Mouse (Mus musculus) intestine, embryonic 14.5 days (tissue): ENCODE measurements around the gene Lmntd2. TPM values are rescaled to one million over a fixed set of nuclear protein-coding genes. Genes with fewer than 3 reads are reported as not detected.

Source experiments
- ATAC-seq: fragments of 200-750 bp; cut with Nextera tagmentation; replicated peaks from 2 replicates; pipeline ENCODE4 v1.8.0; 2017; ENCODE audit warnings: low read depth, moderate number of reproducible peaks, moderate TSS enrichment, moderate library complexity; ENCODE audit not compliant: low FRiP score, low TSS enrichment
- DNase-seq: peaks from one replicate; pipeline ENCODE4 v3.0.0-alpha.2; 2018; ENCODE audit warnings: low spot score
- H3K27ac ChIP-seq: fragments of 300-500 bp; sonication (generic); 2 replicates; pipeline ENCODE4 v1.5.1; 2014; ENCODE audit warnings: low read depth, mild to moderate bottlenecking, control low read depth
- H3K27me3 ChIP-seq: fragments of 300-500 bp; sonication (generic); replicated peaks from 2 replicates; pipeline ENCODE4 v1.6.1; 2014; ENCODE audit warnings: low read length, control low read depth; ENCODE audit not compliant: control insufficient read depth, insufficient read depth
- H3K36me3 ChIP-seq: fragments of 300-500 bp; sonication (generic); 2 replicates; pipeline ENCODE4 v1.6.1; 2014; ENCODE audit warnings: low read length, control low read depth; ENCODE audit not compliant: control insufficient read depth, insufficient read depth
- H3K4me1 ChIP-seq: fragments of 300-500 bp; sonication (generic); replicated peaks from 2 replicates; pipeline ENCODE4 v1.6.1; 2014; ENCODE audit warnings: low read length, control low read depth, mixed read lengths; ENCODE audit not compliant: control insufficient read depth, insufficient read depth
- H3K4me2 ChIP-seq: fragments of 300-500 bp; sonication (generic); 2 replicates; pipeline ENCODE4 v1.6.1; 2014; ENCODE audit warnings: low read length
- H3K4me3 ChIP-seq: fragments of 300-500 bp; sonication (generic); 2 replicates; pipeline ENCODE4 v1.5.1; 2014; ENCODE audit warnings: low read depth, low read length, control low read depth, mixed read lengths
- H3K9ac ChIP-seq: fragments of 300-500 bp; sonication (generic); 2 replicates; pipeline ENCODE4 v1.6.1; 2014; ENCODE audit warnings: mild to moderate bottlenecking, low read length
- H3K9me3 ChIP-seq: fragments of 300-500 bp; sonication (generic); 2 replicates; pipeline ENCODE4 v1.6.1; 2016; ENCODE audit warnings: low read length, control low read depth; ENCODE audit not compliant: control insufficient read depth
- WGBS: fragments of 180-500 bp; shearing (Covaris S2); extraction: QIAGEN DNeasy Blood & Tissue Kit; methylation state at CpG from one replicate; pipeline ENCODE4 v1.1.7; 2014; 5-methylcytosine and 5-hydroxymethylcytosine counted together
- microRNA counts: library from miRNA; unstranded; fragments of <30 nt; microRNA quantifications from one replicate; lab custom pipeline; 2016
- microRNA-seq: library from miRNA; unstranded; fragments of <30 nt; microRNA quantifications from one replicate; pipeline ENCODE4, GENCODE M21; 2016
- polyA plus RNA-seq: library from polyadenylated mRNA; unstranded; fragments of >200 nt; fragmentation: Nextera tagmentation; extraction: Ambion mirVana; gene quantifications from 2 replicates; pipeline ENCODE4 v1.2.1, GENCODE M21; 2014

The Lmntd2 gene
- polyA plus RNA-seq, 1 experiment from 2014 or later, result 2.8 TPM

DNA sequence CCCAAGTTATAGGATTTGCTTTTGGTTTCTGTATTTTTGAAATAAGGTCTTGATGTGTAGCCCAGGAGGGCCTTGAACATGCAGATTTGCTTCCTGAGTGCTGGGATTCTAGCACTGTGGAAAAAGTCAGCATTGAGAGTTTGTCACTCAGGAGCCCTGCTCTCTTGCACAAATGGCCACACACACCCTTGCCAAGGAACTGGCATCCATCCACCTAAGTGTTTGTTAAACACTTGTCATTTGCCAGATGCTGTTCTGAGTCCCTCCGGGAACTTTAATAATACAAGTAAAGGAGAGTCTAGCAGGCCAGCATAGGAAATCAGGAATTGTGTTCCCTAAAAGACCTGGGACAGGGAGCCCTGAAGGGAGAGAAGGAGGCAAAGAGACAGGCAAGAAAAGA, 44.6 kb downstream of the Lmntd2 start:
- Histone ChIP-seq H3K36me3 (0 out of 2 replicates have a peak, but pooled peaks cover 11% of the 10 kb centered on the region), H3K4me3 (no peak overlapping the region), H3K27ac (peak overlapping the region; percentile 68), H3K9ac (no peak overlapping the region), H3K4me1 (peaks cover 27% of the 10 kb centered on the region), H3K4me2 (no peak overlapping the region), H3K27me3 (no peaks in the 10 kb centered on the region), H3K9me3 (no peaks in the 10 kb centered on the region)
- ATAC-seq (no peak), DNase-seq (no peak)
- WGBS, result 35% methylated on average over 1 of the region's 1 CpGs

GRCm38 (mm10) chr7:141168518-141168953, 45.3 kb downstream of the Lmntd2 start:
- H3K9ac ChIP-seq, result peak overlapping the region; percentile 72
- peaks cover 27% of the 10 kb centered on the region for H3K4me1 ChIP-seq

DNA sequence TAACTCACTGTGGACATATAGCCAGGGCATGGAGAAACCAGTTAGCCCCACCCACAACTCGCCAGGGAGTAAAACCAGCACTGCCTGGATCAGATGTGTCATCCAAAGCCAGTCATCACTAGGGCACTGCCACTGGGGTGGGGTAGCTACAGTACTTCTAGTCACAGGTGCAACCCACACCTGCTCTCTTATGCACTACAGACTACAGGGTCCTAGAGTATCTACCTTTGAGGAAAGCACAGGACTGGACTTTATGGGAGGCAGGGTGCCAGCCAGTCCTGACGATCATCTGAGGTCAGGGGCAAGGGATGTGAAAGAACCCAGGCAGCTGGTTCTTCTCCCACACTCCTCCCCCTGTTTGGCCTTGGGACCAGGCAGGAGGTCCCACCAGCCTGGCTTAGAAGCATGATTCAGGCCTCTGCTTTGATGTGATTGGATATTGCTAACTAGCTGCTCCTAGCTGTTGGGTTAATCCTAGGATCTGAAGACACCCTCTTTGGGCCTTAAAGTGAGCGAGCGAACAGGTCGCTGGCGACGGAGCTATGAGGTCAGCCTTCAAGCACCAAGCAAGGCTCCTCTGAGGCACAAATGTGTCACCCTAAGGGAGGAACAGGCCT, 45.9 kb downstream of the Lmntd2 start:
- Histone ChIP-seq H3K9ac (peak overlapping the region; percentile 72), H3K4me3 (peak overlapping the region; percentile 49), H3K4me1 (peaks cover 21% of the 10 kb centered on the region), H3K4me2 (peak overlapping the region; percentile 66), H3K27me3 (no peaks in the 10 kb centered on the region), H3K36me3 (peaks cover 24% of the 10 kb centered on the region), H3K27ac (peak overlapping the region; percentile 68; the same call in 1 of the 2 replicates), H3K9me3 (no peaks in the 10 kb centered on the region)
- DNase-seq, result peak; percentile 55
- no peak; the same call in 1 of the 2 replicates for ATAC-seq
- WGBS, result 17% methylated on average over 7 of the region's 7 CpGs

More at GRCm38 (mm10) chr7:141168518-141168953, 45.3 kb downstream of the Lmntd2 start:
- 2% methylated on average over 22 of the region's 22 CpGs for WGBS
- Histone ChIP-seq H3K27me3 (no peaks in the 10 kb centered on the region), H3K36me3 (peaks cover 19% of the 10 kb centered on the region), H3K4me2 (peak overlapping the region; percentile 66), H3K9me3 (no peaks in the 10 kb centered on the region), H3K27ac (peak overlapping the region; percentile 68), H3K4me3 (peak overlapping the region; percentile 49)
- DNase-seq (peak; percentile 76), ATAC-seq (peak; percentile 22)

GRCm38 (mm10) chr7:141164850-141165249, 49.0 kb downstream of the Lmntd2 start:
- peaks cover 56% of the 10 kb centered on the region for H3K36me3 ChIP-seq
- no peak for DNase-seq
- no peak; the same call in 1 of the 2 replicates for ATAC-seq
- no peaks in the 10 kb centered on the region for H3K9me3 ChIP-seq
- no peaks in the 10 kb centered on the region for H3K27me3 ChIP-seq
- H3K4me3 ChIP-seq, result no peak overlapping the region
- H3K27ac ChIP-seq, result no peak overlapping the region
- no peak overlapping the region for H3K9ac ChIP-seq
- peaks cover 16% of the 10 kb centered on the region for H3K4me1 ChIP-seq
- H3K4me2 ChIP-seq, result no peak overlapping the region
- 74% methylated on average over 6 of the region's 6 CpGs for WGBS

GRCm38 (mm10) chr7:141164397-141164796, 49.5 kb downstream of the Lmntd2 start:
- no peak overlapping the region for H3K27ac ChIP-seq
- H3K36me3 ChIP-seq, result peaks cover 60% of the 10 kb centered on the region
- H3K9me3 ChIP-seq, result no peaks in the 10 kb centered on the region
- no peak overlapping the region for H3K4me2 ChIP-seq
- ATAC-seq (no peak), DNase-seq (no peak)
- peaks cover 13% of the 10 kb centered on the region for H3K4me1 ChIP-seq
- 91% methylated on average over 7 of the region's 7 CpGs for WGBS
- no peak overlapping the region for H3K4me3 ChIP-seq
- no peak overlapping the region for H3K9ac ChIP-seq
- H3K27me3 ChIP-seq, result no peaks in the 10 kb centered on the region

MicroRNA genes within 50 kb of the gene (microRNA counts, 519-probe panel; counts per million panel counts)
- 4,367 counts per million, percentile 70 among the panel's probes with 10 or more counts for microRNA mmu-miR-210 (lab: Ali Mortazavi, UCI)

Small RNAs within 50 kb of the gene (microRNA-seq; reads per million reads assigned to microRNA genes)
- 846 reads per million, percentile 77 among the genes with 10 or more reads in this experiment for gene Mir210

Other genes starting within 250 kb of the Lmntd2 start
- 198 and 221 TPM in 2 replicates for gene Ifitm1, start 246.9 kb downstream of the Lmntd2 start, polyA plus RNA-seq
- gene Ifitm3, start 203.3 kb downstream of the Lmntd2 start, polyA plus RNA-seq, result 295 and 303 TPM in 2 replicates
- gene Ifitm6, start 196.2 kb downstream of the Lmntd2 start, polyA plus RNA-seq, result 0.78 and 1.2 TPM in 2 replicates
- not detected in 2 replicates for gene Gm17387, start 184.9 kb downstream of the Lmntd2 start, polyA plus RNA-seq
- 9.2 and 13.6 TPM in 2 replicates for gene B4galnt4, start 153.0 kb downstream of the Lmntd2 start, polyA plus RNA-seq
- 11.6 and 14.7 TPM in 2 replicates for gene Pkp3, start 135.9 kb downstream of the Lmntd2 start, polyA plus RNA-seq
- gene Sigirr, start 113.5 kb downstream of the Lmntd2 start, polyA plus RNA-seq, result 10.6 and 11.2 TPM in 2 replicates
- gene Ano9, start 96.3 kb downstream of the Lmntd2 start, polyA plus RNA-seq, result 18.5 and 20.3 TPM in 2 replicates
- 62.6 and 63.9 TPM in 2 replicates for gene Ptdss2, start 91.7 kb downstream of the Lmntd2 start, polyA plus RNA-seq
- 121 and 123 TPM in 2 replicates for gene Rnh1, start 41.2 kb downstream of the Lmntd2 start, polyA plus RNA-seq
- 72.6 and 96.6 TPM in 2 replicates for gene Hras, start 20.1 kb downstream of the Lmntd2 start, polyA plus RNA-seq
- gene Lrrc56, start 19.9 kb downstream of the Lmntd2 start, polyA plus RNA-seq, result 3.9 and 4.9 TPM in 2 replicates
- 60.3 and 61.4 TPM in 2 replicates for gene Rassf7, start 1.8 kb upstream of the Lmntd2 start, polyA plus RNA-seq
- 73.3 and 80.7 TPM in 2 replicates for gene Phrf1, start 14.7 kb upstream of the Lmntd2 start, polyA plus RNA-seq
- gene Irf7, start 52.4 kb upstream of the Lmntd2 start, polyA plus RNA-seq, result 2.7 and 3.1 TPM in 2 replicates
- 31.9 and 36.8 TPM in 2 replicates for gene Cdhr5, start 62.7 kb upstream of the Lmntd2 start, polyA plus RNA-seq
- 136 and 201 TPM in 2 replicates for gene Sct, start 65.1 kb upstream of the Lmntd2 start, polyA plus RNA-seq
- 0.39 and 0.93 TPM in 2 replicates for gene Drd4, start 77.9 kb upstream of the Lmntd2 start, polyA plus RNA-seq
- gene Deaf1, start 113.6 kb upstream of the Lmntd2 start, polyA plus RNA-seq, result 86.2 and 90.9 TPM in 2 replicates
- 23.1 and 27.0 TPM in 2 replicates for gene Tmem80, start 113.7 kb upstream of the Lmntd2 start, polyA plus RNA-seq
- 49.4 and 61.2 TPM in 2 replicates for gene Eps8l2, start 124.8 kb upstream of the Lmntd2 start, polyA plus RNA-seq
- gene Taldo1, start 178.1 kb upstream of the Lmntd2 start, polyA plus RNA-seq, result 339 and 344 TPM in 2 replicates
- 49.2 and 56.2 TPM in 2 replicates for gene Gatd1, start 200.1 kb upstream of the Lmntd2 start, polyA plus RNA-seq
- 1.5 and 1.8 TPM in 2 replicates for gene Cend1, start 215.4 kb upstream of the Lmntd2 start, polyA plus RNA-seq
- gene Slc25a22, start 223.8 kb upstream of the Lmntd2 start, polyA plus RNA-seq, result 34.7 and 35.3 TPM in 2 replicates
- 10.6 and 11.5 TPM in 2 replicates for gene Pidd1, start 229.9 kb upstream of the Lmntd2 start, polyA plus RNA-seq
- 1,554 and 1,709 TPM in 2 replicates for gene Rplp2, start 233.3 kb upstream of the Lmntd2 start, polyA plus RNA-seq
- 24.6 and 30.2 TPM in 2 replicates for gene Pnpla2, start 241.1 kb upstream of the Lmntd2 start, polyA plus RNA-seq
- gene Cracr2b, start 247.0 kb upstream of the Lmntd2 start, polyA plus RNA-seq, result 13.8 and 14.0 TPM in 2 replicates